Mouse (Mus musculus): ENCODE measurements around the gene Cryl1.

Cryl1 gene

GRCm38 (mm10) chr14:57230264-57231015 is 167.9 kb downstream of the Cryl1 start:
- DNase-seq (ENCODE audit: low spot score): no peak
